Mouse (Mus musculus) spleen, adult 18-20 months (tissue): Measurements from ENCODE around the gene Lbx2.

ENCODE experiments used
- DNase-seq, 2 experiments: peaks; one replicate each; pipeline ENCODE4 v3.0.0; 2022; ENCODE audit warnings: mixed read lengths in 2 of 2

The Lbx2 gene

GRCm38 (mm10) chr6:83086121-83087035 is at the start of gene Lbx2:
TSS of gene Lbx2 (plus strand) at chr6:83086367.
- no peak for DNase-seq

- DNase-seq = no peak
Measured at GRCm38 (mm10) chr6:83037188-83037587, 49.0 kb upstream of the Lbx2 start.

GRCm38 (mm10) chr6:83038496-83039012 is 47.6 kb upstream of the Lbx2 start:
- DNase-seq = peak; percentile 93 to 99

- no peak for DNase-seq
Measured at GRCm38 (mm10) chr6:83040601-83041000, 45.6 kb upstream of the Lbx2 start.

GRCm38 (mm10) chr6:83043561-83043960 is 42.6 kb upstream of the Lbx2 start:
- DNase-seq = no peak

- DNase-seq = no peak
Measured at GRCm38 (mm10) chr6:83043993-83044392, 42.2 kb upstream of the Lbx2 start.

GRCm38 (mm10) chr6:83044742-83045141 is 41.4 kb upstream of the Lbx2 start:
- DNase-seq = no peak

- DNase-seq = no peak
Measured at GRCm38 (mm10) chr6:83049367-83049766, 36.8 kb upstream of the Lbx2 start.

GRCm38 (mm10) chr6:83053136-83053960 is 32.8 kb upstream of the Lbx2 start:
- DNase-seq = peak in 1 of 2 experiments; percentile 34

GRCm38 (mm10) chr6:83054074-83054851 is 31.9 kb upstream of the Lbx2 start, which contains the start of gene Aup1:
TSS of gene Aup1 (plus strand) at chr6:83054521.
- peak; percentile 96 for DNase-seq

GRCm38 (mm10) chr6:83054871-83055431 is 31.2 kb upstream of the Lbx2 start, which contains the start of gene Htra2:
TSS of gene Htra2 (minus strand) at chr6:83055273.
- peak in 1 of 2 experiments; percentile 59 for DNase-seq

GRCm38 (mm10) chr6:83057790-83058189 is 28.4 kb upstream of the Lbx2 start, which contains the start of gene Dqx1:
TSS of gene Dqx1 (plus strand) at chr6:83057844.
- no peak for DNase-seq

GRCm38 (mm10) chr6:83058725-83059124 is 27.4 kb upstream of the Lbx2 start:
- DNase-seq = no peak

GRCm38 (mm10) chr6:83065995-83066394 is 20.2 kb upstream of the Lbx2 start:
- DNase-seq = no peak

- no peak for DNase-seq
Measured at GRCm38 (mm10) chr6:83066441-83066840, 19.7 kb upstream of the Lbx2 start.

GRCm38 (mm10) chr6:83068221-83068620 is 17.9 kb upstream of the Lbx2 start:
- no peak for DNase-seq

- DNase-seq = no peak
Measured at GRCm38 (mm10) chr6:83068706-83069487, 17.3 kb upstream of the Lbx2 start.

GRCm38 (mm10) chr6:83069488-83070246 is 16.5 kb upstream of the Lbx2 start:
- no peak for DNase-seq

- no peak for DNase-seq
Measured at GRCm38 (mm10) chr6:83070247-83070310, 16.1 kb upstream of the Lbx2 start, which contains the start of gene Tlx2. TSS of gene Tlx2 (minus strand) at chr6:83070293.

- no peak for DNase-seq
Measured at GRCm38 (mm10) chr6:83070311-83071219, 15.6 kb upstream of the Lbx2 start.
